Mouse (Mus musculus) layer of hippocampus, adult 8-10 months (tissue): Measurements from ENCODE around the gene Amy1. TPM values are rescaled to one million over a fixed set of nuclear protein-coding genes. Genes with fewer than 3 reads are reported as not detected.
"Not testable (repeated sequence)": the region's sequence is repeated elsewhere in the genome, so short reads cannot be mapped to it uniquely, and the experiment has no call there.

Experiments
- DNase-seq, 2 experiments: peaks; one replicate each; pipeline ENCODE4 v3.0.0; 2022; ENCODE audit warnings: low spot score in 2 of 2
- total RNA-seq, 4 experiments: library from RNA; stranded (reverse); gene quantifications; 2 replicates each; pipeline ENCODE4 v1.2.4; 2022

Gene Amy1
- 10 to 100 TPM; 13.5 to 15.3 (median 14.8) TPM for total RNA-seq

DNA sequence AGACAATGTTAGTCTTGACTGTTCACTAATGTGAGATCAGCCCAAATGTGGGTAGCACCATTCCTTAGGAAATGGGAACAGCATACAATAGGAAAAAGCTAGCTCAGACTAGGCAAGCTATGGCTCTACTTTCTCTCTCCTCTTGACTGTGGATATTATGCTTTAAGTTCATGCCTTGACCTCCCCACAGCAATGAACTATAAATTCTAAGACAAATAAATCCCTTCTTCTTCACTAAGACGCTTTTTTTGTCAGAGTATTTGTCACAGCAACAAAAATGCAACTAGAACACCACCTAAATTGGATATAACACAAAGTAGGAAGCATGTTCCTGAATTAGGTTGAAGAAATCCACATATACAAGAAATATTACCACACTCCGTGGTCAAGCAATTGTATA is at the start of gene Amy1:
Gene Amy1 (minus strand): TSS at position 101 of the 400 bp plus-strand sequence.
- no peak for DNase-seq

DNA sequence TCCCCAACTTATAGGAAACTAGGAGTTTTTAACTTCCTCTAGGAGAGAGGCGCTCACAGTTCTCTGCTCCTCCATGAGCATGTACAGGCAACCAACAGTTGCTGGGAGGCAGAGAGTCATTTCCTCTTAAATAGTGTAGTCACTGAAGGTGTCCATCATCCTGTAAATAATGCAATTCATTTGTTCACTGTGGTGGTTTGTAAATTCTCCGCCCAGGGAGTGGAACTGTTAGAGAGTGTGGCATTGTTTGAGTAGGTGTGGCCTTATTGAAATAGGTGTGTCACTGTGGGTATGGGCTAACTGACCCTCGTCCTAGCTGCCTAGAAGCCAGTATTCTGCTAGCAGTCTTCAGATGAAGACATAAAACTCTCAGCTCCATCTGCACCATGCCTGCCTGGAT is 47.8 kb upstream of the Amy1 start:
- no peak for DNase-seq

DNA sequence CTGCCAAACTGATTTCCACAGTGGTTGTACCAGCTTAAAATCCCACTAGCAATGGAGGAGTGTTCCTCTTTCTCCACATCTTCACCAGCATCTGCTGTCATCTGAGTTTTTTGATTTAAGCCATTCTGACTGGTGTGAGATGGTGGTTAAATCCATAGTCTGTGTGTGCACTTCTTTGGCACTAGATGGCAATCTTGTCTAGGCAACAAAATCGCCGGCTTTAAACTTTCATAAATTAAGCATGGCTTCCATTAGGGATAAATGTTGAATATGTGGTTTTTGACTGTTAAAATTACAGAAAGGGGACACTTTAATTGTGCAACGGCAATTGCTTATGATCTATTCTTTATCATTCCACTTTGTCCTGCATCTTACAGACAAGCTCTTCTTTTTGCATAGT is 44.9 kb upstream of the Amy1 start:
- not testable (repeated sequence) for DNase-seq

DNA sequence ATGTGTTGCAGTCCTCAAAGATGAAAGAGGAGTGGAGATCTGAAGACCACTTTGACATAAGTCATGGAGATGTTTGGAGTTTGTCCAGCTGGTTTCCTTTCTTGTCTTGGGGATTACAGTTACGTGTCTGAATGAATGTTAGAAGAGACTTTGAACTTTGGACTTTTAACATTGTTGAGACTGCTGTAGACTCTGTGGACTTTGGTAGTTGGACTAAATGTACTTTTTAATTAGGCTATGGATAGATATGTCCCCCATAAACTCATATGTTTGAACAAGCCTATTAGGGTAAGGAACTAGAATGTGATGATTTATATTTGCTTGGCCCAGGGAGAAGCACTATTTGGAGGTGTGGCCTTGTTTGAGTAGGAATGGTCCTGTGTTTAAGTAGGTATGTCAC is 33.0 kb upstream of the Amy1 start:
- no peak for DNase-seq

DNA sequence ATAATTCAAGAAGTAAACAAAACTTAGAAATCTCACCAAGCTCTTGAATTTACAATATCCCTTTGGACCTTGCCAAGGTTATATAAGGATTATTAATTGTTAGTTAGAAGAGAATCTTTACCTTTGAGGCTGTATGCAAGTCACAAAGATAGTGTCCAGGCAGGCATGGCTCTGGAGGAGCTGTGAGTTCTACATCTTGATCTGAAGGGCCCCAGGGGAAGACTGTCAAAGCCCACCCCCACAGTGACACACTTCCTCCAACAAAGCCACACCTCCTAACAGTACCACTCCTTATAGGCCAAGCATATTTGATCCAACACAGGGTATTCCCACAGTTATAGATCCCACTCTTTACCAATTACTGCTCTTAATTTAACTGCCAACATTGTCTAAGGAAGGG is 27.7 kb upstream of the Amy1 start:
- DNase-seq, result no peak

DNA sequence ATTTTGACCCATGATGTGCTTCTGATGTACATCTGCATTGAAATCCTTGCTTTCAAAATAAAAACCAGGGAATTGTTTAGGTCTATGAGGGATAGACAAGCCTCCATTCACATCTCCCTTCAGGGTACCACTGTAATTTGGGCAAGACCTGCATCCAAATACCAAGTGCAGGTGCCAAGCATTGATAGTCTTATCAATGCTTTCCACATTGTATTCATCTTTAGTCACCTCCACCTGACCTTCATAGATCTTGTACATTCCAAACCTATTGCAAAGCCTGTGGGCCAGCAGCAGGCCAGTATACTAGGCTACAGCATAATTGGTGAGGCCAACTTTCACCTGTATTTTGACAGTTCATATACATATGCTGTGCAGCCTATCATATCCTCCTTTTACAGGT is 25.1 kb upstream of the Amy1 start:
- no peak for DNase-seq

DNA sequence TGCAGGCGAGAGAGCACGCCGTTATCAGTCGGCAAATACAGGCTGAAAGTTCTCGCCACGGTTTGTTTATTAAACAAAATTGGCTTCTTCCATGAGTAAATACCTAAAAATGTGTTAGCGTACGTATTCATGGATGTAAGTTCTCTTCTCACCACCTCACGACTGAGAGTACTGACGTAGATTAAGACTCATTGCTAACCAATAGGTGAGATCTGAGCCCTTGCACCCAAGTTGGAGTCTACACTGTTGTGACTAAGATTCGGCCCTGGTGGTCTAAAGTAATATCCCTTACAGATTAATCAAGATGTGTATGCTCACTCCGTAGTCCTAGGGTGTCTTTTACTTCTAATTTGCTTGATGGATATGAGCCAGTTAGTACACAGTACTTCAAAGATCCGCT is 24.1 kb upstream of the Amy1 start:
- no peak for DNase-seq

DNA sequence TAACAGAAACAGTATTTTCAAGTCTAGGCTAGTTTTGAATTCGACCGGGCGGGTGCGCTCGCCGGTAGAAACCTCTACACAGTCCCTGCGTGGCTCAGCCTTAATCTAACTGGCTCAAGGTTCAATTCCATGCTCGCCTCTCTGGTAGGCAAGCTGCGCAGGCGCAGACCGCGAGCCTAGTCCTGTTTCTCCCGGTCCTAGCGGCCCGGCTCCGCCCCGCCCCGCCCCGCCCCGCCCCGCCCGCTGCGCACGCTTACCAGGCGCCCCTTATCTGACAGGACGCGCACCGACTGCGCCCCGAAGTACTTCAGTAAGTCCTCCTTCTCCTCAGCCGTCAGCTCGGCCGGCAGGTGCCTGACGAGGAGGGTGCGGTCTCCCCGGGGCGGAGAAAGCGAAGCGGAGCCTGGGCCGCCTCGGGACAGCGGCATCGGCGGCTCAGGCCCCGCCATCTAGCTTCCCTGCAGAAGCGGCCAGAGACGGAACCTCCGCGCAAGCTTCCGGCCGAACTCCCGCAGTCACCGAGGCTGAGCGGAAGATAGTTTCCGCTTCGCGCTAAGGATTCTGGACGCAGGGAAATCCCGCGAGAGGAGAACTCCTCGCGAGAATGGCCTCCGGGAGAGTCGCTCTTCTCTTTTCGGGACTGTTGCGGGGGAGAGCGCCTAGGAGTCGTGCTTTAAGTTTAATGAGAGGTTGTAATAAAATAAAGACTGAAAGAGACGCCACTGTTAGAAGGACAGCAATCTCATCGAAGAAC is 23.3 kb upstream of the Amy1 start, which contains the start of gene Rnpc3:
Gene Rnpc3 (minus strand): TSS at position 544 of the 754 bp plus-strand sequence.
- peak; percentile 89 to 94 for DNase-seq

DNA sequence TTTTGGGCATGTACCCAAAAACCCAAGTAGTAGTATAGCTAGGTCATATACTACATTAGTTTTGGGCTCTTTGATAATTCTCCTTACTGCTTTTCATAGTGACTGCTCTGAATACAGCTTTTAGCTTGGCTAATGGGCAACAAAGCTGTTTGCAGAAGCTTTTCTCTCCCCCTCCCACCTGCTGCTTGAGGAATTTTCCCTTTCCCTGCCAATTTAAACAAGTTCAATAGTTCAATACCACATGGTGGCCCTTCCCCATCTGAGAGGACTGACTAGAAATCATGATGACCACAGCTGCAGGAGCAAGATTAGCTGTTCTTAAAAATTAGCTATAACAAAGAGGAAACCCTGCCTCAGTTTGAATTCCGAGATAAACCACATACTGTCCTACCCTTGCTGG is 15.7 kb downstream of the Amy1 start:
- DNase-seq, result no peak

DNA sequence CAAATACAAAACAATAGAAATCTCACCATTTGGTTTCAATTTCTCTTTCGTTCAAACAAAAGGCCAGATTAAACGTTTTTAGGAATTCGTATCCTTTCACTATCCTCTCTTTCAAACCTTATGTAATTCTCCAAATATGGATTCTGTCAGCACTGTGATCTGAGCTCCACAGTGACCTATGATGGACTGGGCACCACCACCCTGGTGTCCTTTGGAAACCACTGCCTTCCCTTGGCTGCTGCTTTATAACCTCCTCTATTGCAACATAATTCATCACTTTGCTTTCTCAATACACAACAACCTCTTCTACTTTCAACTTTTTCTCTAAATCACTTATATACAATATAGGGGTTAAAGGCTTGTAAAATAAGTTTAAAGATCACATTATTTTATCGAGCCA is 31.9 kb downstream of the Amy1 start:
- no peak for DNase-seq

DNA sequence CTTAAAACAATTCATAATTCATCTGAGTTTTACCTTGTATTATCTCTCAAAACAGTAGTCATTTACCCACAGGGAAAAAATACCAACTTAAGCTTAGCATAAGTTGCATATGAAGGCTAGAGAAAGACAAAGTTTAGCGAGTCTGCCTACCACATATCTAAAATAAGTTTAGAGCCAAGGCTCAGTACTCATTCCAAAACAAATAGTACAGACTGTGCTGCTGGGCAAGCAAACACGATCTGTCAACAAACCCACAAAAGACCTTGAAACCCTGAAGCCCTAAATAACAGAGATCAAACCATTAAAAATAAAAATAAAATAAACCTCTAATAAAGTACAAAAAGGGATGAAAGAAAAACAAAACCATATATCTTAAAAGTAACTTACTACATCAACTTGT is 32.4 kb downstream of the Amy1 start:
- no peak for DNase-seq

DNA sequence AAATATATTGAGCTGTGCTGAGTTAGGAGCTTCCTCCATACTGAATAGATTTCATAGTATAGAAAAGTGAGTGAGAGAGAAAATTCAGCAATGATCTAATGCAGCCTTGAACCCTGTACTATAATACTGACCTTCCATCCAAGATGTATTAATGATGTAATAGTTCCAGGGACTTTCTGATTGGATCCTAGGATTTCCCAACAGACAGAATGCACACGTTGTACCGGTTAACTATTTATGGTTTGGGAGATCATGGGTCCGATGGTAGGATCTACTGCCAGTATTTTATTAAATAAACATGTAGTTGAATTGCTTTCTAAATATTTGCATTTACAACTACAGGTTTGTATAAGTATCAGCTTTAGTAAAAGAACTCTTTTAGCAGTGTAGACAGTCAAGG is 34.3 kb downstream of the Amy1 start:
- DNase-seq, result no peak

DNA sequence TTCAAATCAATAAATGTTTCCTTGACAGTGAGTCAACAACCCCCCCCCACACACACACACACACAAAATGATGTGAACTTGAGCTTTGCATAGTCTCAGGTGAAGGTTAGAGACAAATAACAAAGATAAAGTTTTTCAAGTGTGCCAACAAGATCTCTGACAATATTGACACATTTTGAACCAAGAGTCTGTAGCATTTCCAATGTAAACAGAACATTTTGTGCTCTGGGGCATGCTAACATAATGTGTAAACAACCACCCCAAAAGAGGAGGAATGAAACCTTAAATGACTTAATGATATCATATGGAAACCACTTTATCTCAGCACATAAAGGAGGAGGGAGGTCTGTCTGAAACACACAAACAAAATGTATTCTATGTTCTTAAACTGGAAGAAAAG is 66.8 kb downstream of the Amy1 start:
- no peak for DNase-seq

DNA sequence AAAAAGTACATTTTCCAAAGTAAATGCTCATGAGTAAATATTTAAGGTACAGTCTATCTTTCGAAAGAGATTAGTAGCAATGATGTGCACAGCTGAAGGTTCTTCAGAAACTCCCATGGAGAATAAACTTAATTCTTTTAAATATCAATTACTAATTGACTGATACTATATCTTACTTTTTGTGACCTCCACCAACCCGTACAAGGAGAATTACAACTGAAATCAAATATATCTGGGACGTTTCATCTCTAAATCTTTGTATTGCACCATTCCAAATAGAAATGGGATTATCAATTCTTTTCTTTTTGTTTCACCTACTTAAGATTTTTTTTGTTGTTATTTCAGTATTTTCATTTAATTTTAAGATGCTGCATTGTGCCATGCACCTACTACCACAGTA is 74.2 kb downstream of the Amy1 start, which contains the start of gene Amy2a1:
Gene Amy2a1 (minus strand): TSS at position 101 of the 400 bp plus-strand sequence.
- not testable (repeated sequence) for DNase-seq

Other genes starting within 250 kb of the Amy1 start
- not detected for gene Amy2a1, start 74.3 kb downstream of the Amy1 start, total RNA-seq
- gene Rnpc3, start 23.4 kb upstream of the Amy1 start, total RNA-seq, result 10 to 100 TPM; 28.3 to 35.3 (median 32.7) TPM